ENCODE assay signal across 10 mouse cellular contexts in genomic region chr2:7207691-7208504, GRCm38 (mm10).
DNase-seq lines count a peak whose midpoint lies in the region; ATAC-seq and TF ChIP-seq lines count a peak whose summit lies in the region.
"Had no signal": no experiment of that assay in that cellular context is flagged by ENCODE, and none has a peak within 500 bp of the region (broad histone marks: within the 10 kb centered on the region; RNA-seq: fewer than 3 reads in every experiment).

No protein-coding gene starts in this region.

- H3K4me1 ChIP-seq in intestine, embryonic 14.5 days (replicated peaks; ENCODE audit: control insufficient read depth, insufficient read depth, low read length): no peaks in the 10 kb centered on the region
- no peaks in the 10 kb centered on the region for H3K4me1 ChIP-seq in intestine, postnatal 0 days (replicated peaks; ENCODE audit: control insufficient read depth, insufficient read depth, low read length)
- H3K4me1 ChIP-seq in forebrain, embryonic 11.5 days (replicated peaks; ENCODE audit: control insufficient read depth, insufficient read depth, low read length): no peaks in the 10 kb centered on the region; the same call in 1 of the 2 replicates
- H3K4me1 ChIP-seq in midbrain, postnatal 0 days (ENCODE audit: insufficient read depth, low read length): no peaks in the 10 kb centered on the region
- H3K4me1 ChIP-seq in liver, embryonic 11.5 days (replicated peaks; ENCODE audit: control insufficient read depth, insufficient read depth, low read length): no peaks in the 10 kb centered on the region
- H3K4me1 ChIP-seq: heart, embryonic 15.5 days had no signal

- no peak overlapping the region for H3K27ac ChIP-seq in intestine, embryonic 14.5 days (ENCODE audit: low read depth)
- no peak overlapping the region for H3K27ac ChIP-seq in intestine, postnatal 0 days (ENCODE audit: low read depth, low read length)
- no peak overlapping the region for H3K27ac ChIP-seq in forebrain, embryonic 11.5 days (ENCODE audit: low read depth, low read length)
- no peak overlapping the region for H3K27ac ChIP-seq in midbrain, postnatal 0 days (ENCODE audit: low read depth, low read length)
- no peak overlapping the region for H3K27ac ChIP-seq in liver, embryonic 11.5 days (ENCODE audit: low read depth, low read length)
- H3K27ac ChIP-seq: heart, embryonic 15.5 days; liver, embryonic 14.5 days had no signal

- H3K27me3 ChIP-seq in intestine, embryonic 14.5 days (replicated peaks; ENCODE audit: control insufficient read depth, insufficient read depth, low read length): no peaks in the 10 kb centered on the region
- no peaks in the 10 kb centered on the region for H3K27me3 ChIP-seq in intestine, postnatal 0 days (replicated peaks; ENCODE audit: control insufficient read depth, insufficient read depth, low read length)
- no peaks in the 10 kb centered on the region for H3K27me3 ChIP-seq in forebrain, embryonic 11.5 days (ENCODE audit: control insufficient read depth, insufficient read depth, low read length)
- H3K27me3 ChIP-seq in midbrain, postnatal 0 days (ENCODE audit: insufficient read depth, low read length): no peaks in the 10 kb centered on the region
- no peaks in the 10 kb centered on the region for H3K27me3 ChIP-seq in liver, embryonic 11.5 days (replicated peaks; ENCODE audit: control insufficient read depth, insufficient read depth, low read length)
- H3K27me3 ChIP-seq: heart, embryonic 15.5 days had no signal

- H3K36me3 ChIP-seq in intestine, embryonic 14.5 days (ENCODE audit: control insufficient read depth, insufficient read depth, low read length): no peaks in the 10 kb centered on the region
- H3K36me3 ChIP-seq in intestine, postnatal 0 days (ENCODE audit: control insufficient read depth, insufficient read depth): no peaks in the 10 kb centered on the region
- no peaks in the 10 kb centered on the region for H3K36me3 ChIP-seq in forebrain, embryonic 11.5 days (ENCODE audit: control insufficient read depth, insufficient read depth, low read length)
- no peaks in the 10 kb centered on the region for H3K36me3 ChIP-seq in midbrain, postnatal 0 days (ENCODE audit: insufficient read depth, low read length)
- no peaks in the 10 kb centered on the region for H3K36me3 ChIP-seq in liver, embryonic 11.5 days (ENCODE audit: control insufficient read depth, insufficient read depth, low read length)
- H3K36me3 ChIP-seq: heart, embryonic 15.5 days had no signal

- ATAC-seq in intestine, embryonic 14.5 days (replicated peaks; ENCODE audit: low FRiP score, low TSS enrichment, low read depth): 0 out of 2 replicates have a peak, but pooled peaks have one; percentile 15
- ATAC-seq in intestine, postnatal 0 days: no peak
- ATAC-seq in forebrain, embryonic 11.5 days (replicated peaks; ENCODE audit: low FRiP score): peak; percentile 83
- no peak for ATAC-seq in midbrain, postnatal 0 days (ENCODE audit: low FRiP score)
- no peak for ATAC-seq in liver, embryonic 11.5 days (replicated peaks; ENCODE audit: low FRiP score)

- TF ChIP-seq CTCF in intestine, postnatal 0 days (IDR thresholded peaks at IDR 0.05; ENCODE audit: low read depth): no peak
- no peak for TF ChIP-seq CTCF in midbrain, postnatal 0 days (IDR thresholded peaks at IDR 0.05)

- no peak overlapping the region for H3K4me2 ChIP-seq in intestine, embryonic 14.5 days (ENCODE audit: low read length)
- no peak overlapping the region for H3K4me2 ChIP-seq in intestine, postnatal 0 days (replicated peaks; ENCODE audit: low read depth)
- H3K4me2 ChIP-seq in forebrain, embryonic 11.5 days (ENCODE audit: low read depth, low read length, severe bottlenecking): no peak overlapping the region
- no peak overlapping the region; the same call in 1 of the 2 replicates for H3K4me2 ChIP-seq in midbrain, postnatal 0 days (ENCODE audit: low read depth, low read length, poor library complexity, severe bottlenecking)
- no peak overlapping the region for H3K4me2 ChIP-seq in liver, embryonic 11.5 days
- H3K4me2 ChIP-seq: heart, embryonic 15.5 days had no signal

- no peak overlapping the region for H3K9ac ChIP-seq in intestine, embryonic 14.5 days (ENCODE audit: low read length)
- H3K9ac ChIP-seq in intestine, postnatal 0 days (ENCODE audit: low read depth, low read length): no peak overlapping the region
- no peak overlapping the region for H3K9ac ChIP-seq in forebrain, embryonic 11.5 days (ENCODE audit: low read length)
- no peak overlapping the region for H3K9ac ChIP-seq in midbrain, postnatal 0 days (replicated peaks; ENCODE audit: low read length, poor library complexity, severe bottlenecking)
- no peak overlapping the region for H3K9ac ChIP-seq in liver, embryonic 11.5 days (ENCODE audit: low read depth, low read length)
- H3K9ac ChIP-seq: heart, embryonic 15.5 days; liver, embryonic 14.5 days had no signal

- WGBS in intestine, embryonic 14.5 days: 60% methylated on average over 15 of the region's 15 CpGs
- WGBS in intestine, postnatal 0 days: 81% methylated on average over 15 of the region's 15 CpGs
- WGBS in forebrain, embryonic 11.5 days: 51% methylated on average over 15 of the region's 15 CpGs
- 40% methylated on average over 15 of the region's 15 CpGs for WGBS in midbrain, postnatal 0 days
- 75% methylated on average over 15 of the region's 15 CpGs for WGBS in liver, embryonic 11.5 days

- no peak for DNase-seq in intestine, embryonic 14.5 days (ENCODE audit: low spot score)
- no peak for DNase-seq in forebrain, embryonic 11.5 days (ENCODE audit: low spot score)
- DNase-seq in kidney, postnatal 14 days: peak; percentile 5
- DNase-seq in midbrain, postnatal 0 days (ENCODE audit: low spot score): peak; percentile 54
- DNase-seq in yolk sac, embryonic 10.5 days (ENCODE audit: low spot score): no peak
- no peak for DNase-seq in liver, embryonic 11.5 days (ENCODE audit: low spot score)
- no peak for DNase-seq in adrenal gland, postnatal 36 days

- no peak overlapping the region for H3K4me3 ChIP-seq in intestine, embryonic 14.5 days (ENCODE audit: low read depth, low read length)
- H3K4me3 ChIP-seq in intestine, postnatal 0 days (ENCODE audit: low read depth, low read length): no peak overlapping the region
- H3K4me3 ChIP-seq in forebrain, embryonic 11.5 days (ENCODE audit: low read depth, low read length): no peak overlapping the region
- no peak overlapping the region for H3K4me3 ChIP-seq in midbrain, postnatal 0 days (ENCODE audit: low read depth, low read length)
- no peak overlapping the region for H3K4me3 ChIP-seq in liver, embryonic 11.5 days (ENCODE audit: low read depth, low read length)
- H3K4me3 ChIP-seq: heart, embryonic 15.5 days had no signal

- no peaks in the 10 kb centered on the region for H3K9me3 ChIP-seq in intestine, embryonic 14.5 days (ENCODE audit: control insufficient read depth, low read length)
- no peaks in the 10 kb centered on the region for H3K9me3 ChIP-seq in intestine, postnatal 0 days (ENCODE audit: control insufficient read depth)
- H3K9me3 ChIP-seq in forebrain, embryonic 11.5 days (ENCODE audit: control insufficient read depth, low read length): no peaks in the 10 kb centered on the region
- H3K9me3 ChIP-seq in midbrain, postnatal 0 days (ENCODE audit: low read length): no peaks in the 10 kb centered on the region
- H3K9me3 ChIP-seq in liver, embryonic 11.5 days (ENCODE audit: control insufficient read depth, low read length): no peaks in the 10 kb centered on the region
- H3K9me3 ChIP-seq: heart, embryonic 15.5 days had no signal

Comparison
In these comparisons a context has a peak if more than half of its experiments do, and no peak if none do; other contexts are left out.
1. ATAC-seq: peak in intestine, embryonic 14.5 days (single experiment) and forebrain, embryonic 11.5 days (single experiment); none in intestine, postnatal 0 days (single experiment), midbrain, postnatal 0 days (single experiment) and liver, embryonic 11.5 days (single experiment).
2. DNase-seq: peak in kidney, postnatal 14 days (single experiment) and midbrain, postnatal 0 days (single experiment); none in intestine, embryonic 14.5 days (single experiment), forebrain, embryonic 11.5 days (single experiment), yolk sac, embryonic 10.5 days (single experiment), liver, embryonic 11.5 days (single experiment) and adrenal gland, postnatal 36 days (0 of 2).